Mouse (Mus musculus) left cerebral cortex, adult 2 months (tissue): ENCODE results near the gene Dpm2. TPM values are rescaled to one million over a fixed set of nuclear protein-coding genes. Genes with fewer than 3 reads are reported as not detected.
A peak's percentile ranks its signal among the peaks of the same experiment; 100 is the strongest.

ENCODE experiments used
- DNase-seq, 2 experiments: peaks; one replicate each; pipeline ENCODE4 v3.0.0; 2021 to 2022; ENCODE audit warnings: low spot score in 2 of 2, mixed read lengths in 1 of 2; ENCODE audit errors: extremely low spot score in 1 of 2
- H3K27ac ChIP-seq: fragments of 200-600 bp; 2 replicates; pipeline ENCODE4 v1.8.1; 2022
- H3K4me3 ChIP-seq: fragments of 200-600 bp; 2 replicates; pipeline ENCODE4 v1.8.1; 2022
- CTCF ChIP-seq: fragments of 200-600 bp; IDR thresholded peaks from 2 replicates; pipeline ENCODE4 v1.8.1; 2022; ENCODE audit warnings: antibody characterized with exemption, mild to moderate bottlenecking, moderate library complexity
- intact Hi-C: fragments of 180-260 bp; cut with DNase I; formaldehyde crosslinking; loops from one replicate; pipeline ENCODE4 v1.15.1; 2025
- total RNA-seq, 2 experiments: library from RNA; stranded (reverse); gene quantifications; 2 replicates each; pipeline ENCODE4 v1.2.3; 2021

Dpm2 gene
- total RNA-seq, 2 experiments from 2014 or later: 79.4 to 82.6 TPM

DNA sequence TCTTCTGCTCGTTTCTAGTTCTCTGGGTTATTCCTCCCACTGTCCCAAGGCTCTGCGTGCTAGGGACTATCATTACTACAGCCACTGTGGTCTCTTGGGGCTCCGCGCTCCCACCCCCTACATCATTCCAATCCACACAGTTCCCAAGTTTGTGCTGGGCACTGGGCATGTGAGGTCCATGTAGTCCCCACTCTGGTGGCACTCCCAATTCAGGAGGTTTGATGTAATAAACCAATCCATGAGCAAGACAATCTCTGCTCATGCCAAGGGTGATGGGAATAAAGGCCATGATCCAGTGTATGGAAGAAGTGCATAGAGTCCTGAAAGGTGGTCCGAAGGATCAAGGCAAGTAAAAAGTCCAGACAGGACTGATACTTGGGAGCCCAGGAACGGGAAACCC, 3.8 kb downstream of the Dpm2 start, which contains the start of gene Pip5kl1:
Gene Pip5kl1, plus strand, starts transcription at position 301 of the 400 bp plus-strand sequence.
- peak within 1 kb of the TSS; percentile 50 for H3K4me3 ChIP-seq
- no peak for DNase-seq
- peak within 1 kb of the TSS; percentile 80 for H3K27ac ChIP-seq
- no peak for TF ChIP-seq CTCF
- intact Hi-C loops: no loop called here

DNA sequence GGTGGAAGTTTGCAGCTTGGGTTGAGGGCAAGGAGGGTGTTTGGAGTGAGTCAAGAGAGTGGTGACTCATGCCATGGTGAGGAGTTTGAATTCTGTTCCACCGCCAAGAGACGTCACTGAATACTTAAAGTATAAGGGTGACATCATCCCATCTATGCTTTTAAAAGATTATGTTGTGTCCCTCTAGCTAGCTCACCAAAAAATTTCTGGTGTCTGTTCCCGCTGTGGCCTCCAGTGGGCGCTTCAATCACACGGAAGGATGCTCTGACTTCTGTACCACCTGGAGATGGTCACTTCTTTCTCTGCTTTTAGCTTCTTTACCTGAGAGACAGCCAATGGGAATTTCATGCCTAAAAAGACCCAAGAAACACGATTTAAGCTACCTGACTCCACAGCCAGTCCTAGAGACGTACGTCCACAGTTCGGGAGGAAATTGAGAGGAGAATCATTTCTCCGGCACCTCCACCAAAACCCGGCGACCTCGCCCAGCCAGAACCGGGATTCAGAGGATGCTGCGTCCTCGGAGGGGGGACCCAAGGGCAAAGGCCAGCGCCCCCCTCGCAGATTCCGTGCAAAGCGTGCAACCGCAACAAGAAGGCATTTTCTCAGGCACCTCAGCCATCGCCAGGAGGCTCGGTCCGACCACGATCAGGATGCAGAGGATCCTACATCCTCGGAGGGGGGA, 4.4 kb downstream of the Dpm2 start:
- peak; percentile 77 to 79 for DNase-seq
- intact Hi-C loops: loop anchor here (5.0 kb wide), 1 partner anchor 37 kb away; no protein-coding TSS in a partner anchor
- peak overlapping the region; percentile 50 for H3K4me3 ChIP-seq
- peak; percentile 87 for TF ChIP-seq CTCF
- peak overlapping the region; percentile 80 for H3K27ac ChIP-seq

DNA sequence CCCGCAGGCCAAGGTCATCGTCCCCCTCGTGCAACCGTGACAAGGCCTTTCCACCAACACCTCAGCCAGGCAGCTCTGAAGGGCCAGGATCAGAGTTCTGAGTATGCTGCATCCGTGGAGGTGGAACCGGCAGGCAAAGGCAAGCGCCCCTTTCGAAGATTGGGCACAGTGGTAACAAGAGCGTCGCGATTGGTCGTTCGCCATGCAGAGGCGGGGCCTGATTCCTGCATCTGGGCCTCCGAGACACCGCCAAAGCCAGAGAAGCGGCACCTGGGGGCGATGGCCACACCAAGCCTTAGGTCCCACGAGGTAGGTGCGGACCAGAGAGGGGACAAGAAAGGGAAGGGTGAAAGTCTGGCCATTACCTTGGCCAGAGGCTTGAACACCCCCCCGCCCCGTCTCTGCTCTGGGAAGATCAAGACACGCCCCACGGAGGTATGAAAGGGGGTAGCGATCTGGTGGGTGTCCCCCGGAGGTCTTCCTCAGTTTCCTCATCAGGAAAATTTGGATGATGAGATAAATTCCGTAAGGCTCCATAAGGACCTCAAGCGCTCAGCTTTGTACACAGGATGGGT, 5.0 kb downstream of the Dpm2 start, which contains the start of gene 9430097D07Rik:
Gene 9430097D07Rik, minus strand, starts transcription at position 99 of the 575 bp plus-strand sequence.
- intact Hi-C loops: loop anchor here (5.0 kb wide), 1 partner anchor 37 kb away; no protein-coding TSS in a partner anchor
- DNase-seq: peak; percentile 65 to 71
- H3K27ac ChIP-seq: peak within 1 kb of the TSS; percentile 80
- TF ChIP-seq CTCF: no peak
- H3K4me3 ChIP-seq: peak within 1 kb of the TSS; percentile 50

DNA sequence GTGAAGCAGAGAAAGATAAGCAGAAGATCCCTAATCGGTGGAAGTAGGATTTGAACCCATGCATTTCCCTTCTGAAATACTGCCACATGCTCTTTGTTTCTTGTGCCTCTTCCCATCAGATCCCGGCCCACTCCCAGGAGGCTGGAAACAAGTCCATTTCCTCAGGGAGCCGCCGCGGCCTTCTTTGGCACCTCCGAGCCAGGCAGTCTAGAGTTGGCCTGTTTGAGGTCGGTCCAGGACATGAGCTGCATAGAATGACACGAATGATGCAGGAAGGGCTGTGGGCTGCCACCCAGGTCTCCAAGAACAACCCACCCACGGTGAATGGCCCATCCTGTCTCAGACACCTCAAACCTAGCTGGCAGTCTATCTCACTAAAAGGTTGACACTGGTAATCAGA, 5.9 kb downstream of the Dpm2 start:
- no peak for DNase-seq
- H3K27ac ChIP-seq: no peak overlapping the region; the same call in 1 of the 2 replicates
- TF ChIP-seq CTCF: no peak
- intact Hi-C loops: loop anchor here (5.0 kb wide), 1 partner anchor 36 kb away; no protein-coding TSS in a partner anchor
- H3K4me3 ChIP-seq: no peak overlapping the region

DNA sequence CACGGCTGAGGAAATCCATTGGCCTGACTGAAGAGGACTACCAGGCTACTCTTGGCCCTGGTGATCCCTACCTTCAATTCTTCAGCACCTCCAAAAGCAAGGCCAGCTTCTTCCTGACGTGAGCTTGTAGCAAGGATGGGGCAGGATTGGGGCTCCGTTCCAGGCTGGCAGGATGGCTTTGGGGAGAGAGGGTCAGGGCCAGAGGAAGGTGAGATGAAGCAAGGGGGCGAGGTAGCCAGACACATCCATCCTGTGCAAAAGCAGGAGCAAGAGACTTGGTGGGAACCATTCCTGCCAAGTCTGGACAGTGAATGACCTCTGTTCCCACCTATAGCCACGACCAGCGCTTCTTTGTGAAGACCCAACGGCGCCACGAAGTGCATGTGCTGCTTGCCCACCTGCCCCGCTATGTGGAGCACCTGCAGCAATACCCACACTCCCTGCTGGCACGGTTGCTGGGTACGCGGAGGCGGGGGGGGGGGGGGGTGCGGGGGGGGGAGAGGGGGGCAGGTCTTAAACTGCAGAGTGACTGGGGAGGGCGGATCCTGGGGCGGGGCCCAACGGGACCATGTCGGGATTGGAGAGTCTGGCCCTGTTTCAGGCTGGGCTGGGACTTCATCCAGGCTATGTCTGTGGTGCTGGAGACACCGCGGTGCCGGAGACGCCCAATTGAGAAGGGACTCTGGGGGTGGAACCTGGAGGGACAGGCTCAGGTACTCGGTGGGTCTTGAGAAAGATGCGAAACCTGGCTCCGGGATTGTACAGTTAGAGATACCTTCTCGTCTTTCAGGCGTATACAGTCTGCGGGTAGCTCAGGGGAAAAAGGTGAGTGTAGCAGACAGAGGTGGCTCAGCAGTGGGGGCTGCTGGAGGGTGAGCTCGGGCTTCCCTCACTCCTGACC, 7.7 kb downstream of the Dpm2 start:
- TF ChIP-seq CTCF: no peak
- DNase-seq: peak in 1 of 2 experiments; percentile 51
- no peak overlapping the region for H3K27ac ChIP-seq
- no peak overlapping the region for H3K4me3 ChIP-seq
- intact Hi-C loops: loop anchor here (5.0 kb wide), 1 partner anchor 34 kb away; no protein-coding TSS in a partner anchor

DNA sequence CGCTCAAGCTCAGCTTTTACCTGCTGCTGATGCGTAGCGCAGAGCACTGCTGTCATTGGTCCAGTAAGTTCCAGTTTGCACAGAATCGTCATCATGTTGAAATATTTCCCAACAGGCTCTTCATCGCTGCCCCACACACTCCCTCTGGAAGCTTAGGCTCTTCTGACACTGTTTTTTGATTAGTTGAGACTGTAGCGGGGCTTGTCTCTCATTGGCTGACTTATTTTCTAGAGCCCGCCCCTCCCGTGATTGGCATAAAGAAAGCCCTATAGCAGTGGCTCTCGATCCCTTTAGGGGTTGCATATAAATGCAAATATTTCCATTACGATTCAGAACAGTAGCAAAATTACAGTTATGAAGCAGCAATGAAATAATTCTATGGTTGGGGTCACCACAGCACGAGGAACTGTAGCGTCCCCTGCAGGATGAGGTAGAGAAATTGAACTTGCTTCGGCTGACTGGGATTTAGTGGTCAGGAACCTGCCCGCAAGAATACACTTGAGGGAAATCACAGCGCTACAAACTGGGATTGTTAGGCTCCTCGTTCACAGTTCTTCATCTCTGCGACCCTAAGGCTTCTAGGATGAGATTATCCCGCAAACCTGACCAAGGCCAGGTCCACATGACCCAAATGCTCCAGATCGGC, 10.9 kb downstream of the Dpm2 start:
- peak; percentile 72 to 79 for DNase-seq
- intact Hi-C loops: loop anchor here (5.0 kb wide), 1 partner anchor 111 kb away; no protein-coding TSS in a partner anchor
- peak overlapping the region; percentile 32 for H3K4me3 ChIP-seq
- peak; percentile 13 for TF ChIP-seq CTCF
- H3K27ac ChIP-seq: 0 out of 2 replicates have a peak overlapping the region, but pooled peaks have one; percentile 4

DNA sequence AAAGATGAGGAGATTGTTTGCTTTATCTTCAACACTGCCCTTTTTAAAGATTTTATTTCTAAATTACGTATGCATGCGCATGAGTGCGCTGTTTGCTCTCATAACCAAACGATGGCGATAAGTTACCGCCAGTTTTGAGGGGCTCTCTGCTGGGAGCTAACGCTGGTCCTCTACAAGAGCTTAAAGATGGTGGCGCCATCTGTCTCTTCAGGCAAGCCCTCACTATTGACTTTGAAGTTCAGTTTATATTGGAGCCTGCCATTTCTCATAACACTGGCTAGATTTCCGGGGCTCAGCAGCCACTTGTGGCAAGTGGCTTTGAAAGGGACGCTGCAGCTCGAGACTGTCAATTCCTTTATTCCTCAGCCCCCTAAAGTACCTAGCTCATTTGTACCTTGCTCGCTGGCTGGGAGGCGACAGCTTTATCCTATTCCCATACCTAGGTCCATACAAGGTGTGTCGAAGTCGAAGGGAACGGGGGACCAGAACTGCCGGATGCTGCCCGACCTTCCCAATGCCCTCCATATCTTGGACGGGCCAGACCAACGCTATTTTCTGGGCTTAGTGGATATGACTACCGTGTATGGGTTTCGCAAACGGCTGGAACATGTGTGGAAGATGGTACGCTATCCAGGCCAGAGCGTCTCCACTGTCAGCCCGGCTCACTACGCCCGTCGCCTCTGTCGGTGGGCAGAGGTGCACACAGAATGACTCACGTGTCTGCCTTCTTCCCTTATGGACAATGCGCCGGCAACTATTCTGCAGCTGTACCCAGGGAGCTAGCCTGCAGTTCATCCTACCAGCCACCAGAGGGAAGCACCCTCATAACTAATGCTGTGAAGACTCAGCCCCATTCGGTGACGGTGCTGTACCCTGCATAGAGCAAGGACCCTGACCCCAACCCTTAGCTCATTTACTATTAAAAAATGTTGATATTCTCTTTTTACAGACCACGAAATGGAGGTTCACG, 12.5 kb downstream of the Dpm2 start:
- DNase-seq: peak; percentile 82 to 85
- H3K27ac ChIP-seq: no peak overlapping the region
- TF ChIP-seq CTCF: no peak; the same call in none of the 2 replicates
- intact Hi-C loops: loop anchor here (1.0 to 5.0 kb wide), 2 partner anchors 19 to 109 kb away; no protein-coding TSS in a partner anchor
- 0 out of 2 replicates have a peak overlapping the region, but pooled peaks have one; percentile 9 for H3K4me3 ChIP-seq

DNA sequence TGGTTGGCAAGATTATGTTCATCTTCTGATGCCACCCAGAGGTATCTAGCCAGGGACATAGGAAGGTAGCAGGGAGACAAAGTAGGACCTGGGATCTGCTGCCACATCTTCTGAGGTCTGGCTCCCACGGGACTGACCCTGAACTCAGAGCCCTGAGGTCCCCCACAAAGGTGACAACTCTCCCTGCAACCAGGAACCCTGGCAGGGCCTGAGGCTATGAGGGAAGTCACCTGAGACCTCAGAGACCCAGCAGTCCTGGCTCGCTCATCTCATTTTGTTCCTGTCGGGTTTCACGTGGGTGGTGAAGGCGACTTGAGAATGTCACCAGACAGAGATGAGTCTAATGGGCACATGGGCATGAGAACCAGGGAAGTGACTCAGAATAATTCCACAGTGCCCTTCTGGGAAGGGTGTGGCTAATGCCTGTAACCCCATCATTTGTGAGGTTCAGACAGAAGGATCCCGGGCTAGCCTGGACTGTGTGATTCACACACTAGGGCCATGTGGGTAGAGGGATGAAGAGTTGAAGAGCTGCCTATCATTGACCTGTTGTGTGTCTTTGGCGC, 14.6 kb downstream of the Dpm2 start:
- Histone ChIP-seq H3K27ac (no peak overlapping the region), H3K4me3 (no peak overlapping the region)
- DNase-seq: no peak
- intact Hi-C loops: no loop called here
- TF ChIP-seq CTCF: no peak

DNA sequence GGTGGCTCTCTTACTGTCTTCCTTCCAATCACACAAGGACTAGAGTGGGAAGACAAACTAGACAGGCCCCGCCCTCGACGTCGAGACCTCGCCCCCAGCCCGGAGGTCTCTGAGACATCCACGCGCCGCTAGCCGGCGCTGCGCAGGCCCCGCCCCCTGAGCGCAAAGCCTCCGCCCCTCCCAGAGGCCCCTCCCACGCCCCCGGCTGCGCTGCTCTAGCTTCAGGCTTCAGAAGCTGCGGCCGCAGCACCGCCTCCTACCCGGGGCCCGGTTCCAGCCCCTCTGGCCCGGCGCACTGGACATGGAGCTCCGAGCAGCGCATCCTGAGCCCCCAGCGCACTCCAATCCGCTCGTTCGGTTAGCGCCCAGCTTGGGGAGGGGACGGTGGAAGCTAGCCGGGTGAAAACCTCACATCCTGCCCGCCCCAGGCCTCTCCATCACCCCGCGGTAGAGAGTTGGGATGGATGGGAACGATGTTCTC, 16.3 kb downstream of the Dpm2 start, which contains the start of gene St6galnac4:
Gene St6galnac4, plus strand, starts transcription at position 225 of the 481 bp plus-strand sequence.
- peak; percentile 23 for TF ChIP-seq CTCF
- peak within 1 kb of the TSS; percentile 84 for H3K27ac ChIP-seq
- peak; percentile 89 for DNase-seq
- peak within 1 kb of the TSS; percentile 62 for H3K4me3 ChIP-seq
- intact Hi-C loops: loop anchor here (1.0 kb wide), 1 partner anchor 15 kb away; no protein-coding TSS in a partner anchor
